Mouse (Mus musculus): ENCODE data around the gene Cpd. TPM values are rescaled to one million over a fixed set of nuclear protein-coding genes. Genes with fewer than 3 reads are reported as not detected.
"Not testable (repeated sequence)": the region's sequence is repeated elsewhere in the genome, so short reads cannot be mapped to it uniquely, and the experiment has no call there.

Gene Cpd
- polyA plus RNA-seq, 1 experiment from 2014 or later, result 33.4 TPM

- no peak for ATAC-seq (ENCODE audit: insufficient read depth)
- Histone ChIP-seq H3K9me3 (ENCODE audit: low read depth, low read length) (no peaks in the 10 kb centered on the region), H3K27me3 (ENCODE audit: insufficient read depth, low read length) (no peaks in the 10 kb centered on the region), H3K4me1 (ENCODE audit: insufficient read depth) (no peaks in the 10 kb centered on the region), H3K4me2 (no peak overlapping the region), H3K9ac (no peak overlapping the region), H3K27ac (ENCODE audit: low read depth) (no peak overlapping the region), H3K4me3 (ENCODE audit: low read depth, low read length) (no peak overlapping the region), H3K36me3 (ENCODE audit: insufficient read depth) (peaks cover 56% of the 10 kb centered on the region)
- no peak for TF ChIP-seq CTCF (IDR thresholded peaks at IDR 0.05; ENCODE audit: low read depth)
- 49% methylated on average over 3 of the region's 3 CpGs for WGBS
- peak; percentile 56 for DNase-seq
Observed at GRCm38 (mm10) chr11:76809450-76809849, 37.4 kb downstream of the Cpd start.

- peaks cover 60% of the 10 kb centered on the region for H3K36me3 ChIP-seq (ENCODE audit: insufficient read depth)
- no peaks in the 10 kb centered on the region for H3K9me3 ChIP-seq (ENCODE audit: low read depth, low read length)
- no peaks in the 10 kb centered on the region for H3K4me1 ChIP-seq (ENCODE audit: insufficient read depth)
- TF ChIP-seq CTCF (IDR thresholded peaks at IDR 0.05; ENCODE audit: low read depth), result no peak
- no peak overlapping the region for H3K9ac ChIP-seq
- no peak for ATAC-seq (ENCODE audit: insufficient read depth)
- H3K27me3 ChIP-seq (ENCODE audit: insufficient read depth, low read length), result no peaks in the 10 kb centered on the region
- DNase-seq, result no peak
- no peak overlapping the region for H3K27ac ChIP-seq (ENCODE audit: low read depth)
- 88% methylated on average over 7 of the region's 7 CpGs for whole genome bisulfite sequencing
- no peak overlapping the region for H3K4me2 ChIP-seq
- H3K4me3 ChIP-seq (ENCODE audit: low read depth, low read length), result no peak overlapping the region
Observed at GRCm38 (mm10) chr11:76808550-76808949, 38.3 kb downstream of the Cpd start.

- ATAC-seq (ENCODE audit: insufficient read depth), result no peak
- Histone ChIP-seq H3K27ac (ENCODE audit: low read depth) (no peak overlapping the region), H3K36me3 (ENCODE audit: insufficient read depth) (peaks cover 59% of the 10 kb centered on the region), H3K4me1 (ENCODE audit: insufficient read depth) (no peaks in the 10 kb centered on the region), H3K4me2 (no peak overlapping the region), H3K9me3 (ENCODE audit: low read depth, low read length) (no peaks in the 10 kb centered on the region), H3K9ac (no peak overlapping the region), H3K4me3 (ENCODE audit: low read depth, low read length) (no peak overlapping the region), H3K27me3 (ENCODE audit: insufficient read depth, low read length) (no peaks in the 10 kb centered on the region)
- TF ChIP-seq CTCF (IDR thresholded peaks at IDR 0.05; ENCODE audit: low read depth), result no peak
- no peak for DNase-seq
- 80% methylated on average over 3 of the region's 3 CpGs for WGBS
Observed at GRCm38 (mm10) chr11:76807007-76807679, 39.7 kb downstream of the Cpd start.

GRCm38 (mm10) chr11:76806026-76806425, 40.8 kb downstream of the Cpd start:
- TF ChIP-seq CTCF (IDR thresholded peaks at IDR 0.05; ENCODE audit: low read depth), result no peak
- DNase-seq, result no peak
- Histone ChIP-seq H3K27ac (ENCODE audit: low read depth) (no peak overlapping the region), H3K4me1 (ENCODE audit: insufficient read depth) (no peaks in the 10 kb centered on the region), H3K4me3 (ENCODE audit: low read depth, low read length) (no peak overlapping the region), H3K27me3 (ENCODE audit: insufficient read depth, low read length) (no peaks in the 10 kb centered on the region), H3K4me2 (no peak overlapping the region), H3K9me3 (ENCODE audit: low read depth, low read length) (no peaks in the 10 kb centered on the region), H3K36me3 (ENCODE audit: insufficient read depth) (peaks cover 66% of the 10 kb centered on the region), H3K9ac (no peak overlapping the region)
- 70% methylated on average over 4 of the region's 4 CpGs for WGBS
- no peak for ATAC-seq (ENCODE audit: insufficient read depth)

GRCm38 (mm10) chr11:76805072-76805471, 41.7 kb downstream of the Cpd start:
- not testable (repeated sequence) for ATAC-seq (ENCODE audit: insufficient read depth); H3K4me3 ChIP-seq (ENCODE audit: low read depth, low read length); H3K9me3 ChIP-seq (ENCODE audit: low read depth, low read length); H3K9ac ChIP-seq; H3K27ac ChIP-seq (ENCODE audit: low read depth); DNase-seq; H3K4me2 ChIP-seq; H3K27me3 ChIP-seq (ENCODE audit: insufficient read depth, low read length); H3K4me1 ChIP-seq (ENCODE audit: insufficient read depth)
- peaks cover 60% of the 10 kb centered on the region for H3K36me3 ChIP-seq (ENCODE audit: insufficient read depth)
- WGBS, result 87% methylated on average over 4 of the region's 4 CpGs

- Histone ChIP-seq H3K4me3 (ENCODE audit: low read depth, low read length) (no peak overlapping the region), H3K36me3 (ENCODE audit: insufficient read depth) (peaks cover 65% of the 10 kb centered on the region), H3K27me3 (ENCODE audit: insufficient read depth, low read length) (no peaks in the 10 kb centered on the region), H3K27ac (ENCODE audit: low read depth) (no peak overlapping the region), H3K9ac (no peak overlapping the region), H3K4me1 (ENCODE audit: insufficient read depth) (no peaks in the 10 kb centered on the region), H3K9me3 (ENCODE audit: low read depth, low read length) (no peaks in the 10 kb centered on the region), H3K4me2 (no peak overlapping the region)
- WGBS, result 75% methylated on average over 3 of the region's 3 CpGs
- DNase-seq (no peak), ATAC-seq (ENCODE audit: insufficient read depth) (no peak)
- TF ChIP-seq CTCF (IDR thresholded peaks at IDR 0.05; ENCODE audit: low read depth), result no peak
Observed at GRCm38 (mm10) chr11:76803266-76803665, 43.6 kb downstream of the Cpd start.

- Histone ChIP-seq H3K27ac (ENCODE audit: low read depth) (no peak overlapping the region), H3K4me2 (no peak overlapping the region), H3K4me3 (ENCODE audit: low read depth, low read length) (no peak overlapping the region), H3K9me3 (ENCODE audit: low read depth, low read length) (no peaks in the 10 kb centered on the region), H3K27me3 (ENCODE audit: insufficient read depth, low read length) (no peaks in the 10 kb centered on the region), H3K9ac (no peak overlapping the region), H3K4me1 (ENCODE audit: insufficient read depth) (no peaks in the 10 kb centered on the region), H3K36me3 (ENCODE audit: insufficient read depth) (peaks cover 68% of the 10 kb centered on the region)
- DNase-seq (no peak), ATAC-seq (ENCODE audit: insufficient read depth) (no peak)
- 80% methylated on average over 6 of the region's 6 CpGs for WGBS
- TF ChIP-seq CTCF (IDR thresholded peaks at IDR 0.05; ENCODE audit: low read depth), result no peak
Observed at GRCm38 (mm10) chr11:76797236-76797635, 49.6 kb downstream of the Cpd start.

All from lung, embryonic 14.5 days (tissue).